Mouse (Mus musculus): ENCODE data around the gene Mfsd12. TPM values are rescaled to one million over a fixed set of nuclear protein-coding genes. Genes with fewer than 3 reads are reported as not detected.

Mfsd12 gene
- total RNA-seq, 2 experiments from 2014 or later: 12.5 to 13.7 TPM

GRCm38 (mm10) chr10:81350351-81351063 is 6.8 kb upstream of the Mfsd12 start, which contains the start of gene Hmg20b:
Gene Hmg20b (minus strand): TSS chr10:81350480.
- intact Hi-C loops (cut with DNase I): no loop called here

GRCm38 (mm10) chr10:81351678-81352291 is 5.5 kb upstream of the Mfsd12 start:
- DNase-seq (ENCODE audit: low spot score): no peak
- intact Hi-C loops (cut with DNase I): no loop called here

More at GRCm38 (mm10) chr10:81350351-81351063, 6.8 kb upstream of the Mfsd12 start, which contains the start of gene Hmg20b:
- DNase-seq (ENCODE audit: low spot score): peak; percentile 99

DNA sequence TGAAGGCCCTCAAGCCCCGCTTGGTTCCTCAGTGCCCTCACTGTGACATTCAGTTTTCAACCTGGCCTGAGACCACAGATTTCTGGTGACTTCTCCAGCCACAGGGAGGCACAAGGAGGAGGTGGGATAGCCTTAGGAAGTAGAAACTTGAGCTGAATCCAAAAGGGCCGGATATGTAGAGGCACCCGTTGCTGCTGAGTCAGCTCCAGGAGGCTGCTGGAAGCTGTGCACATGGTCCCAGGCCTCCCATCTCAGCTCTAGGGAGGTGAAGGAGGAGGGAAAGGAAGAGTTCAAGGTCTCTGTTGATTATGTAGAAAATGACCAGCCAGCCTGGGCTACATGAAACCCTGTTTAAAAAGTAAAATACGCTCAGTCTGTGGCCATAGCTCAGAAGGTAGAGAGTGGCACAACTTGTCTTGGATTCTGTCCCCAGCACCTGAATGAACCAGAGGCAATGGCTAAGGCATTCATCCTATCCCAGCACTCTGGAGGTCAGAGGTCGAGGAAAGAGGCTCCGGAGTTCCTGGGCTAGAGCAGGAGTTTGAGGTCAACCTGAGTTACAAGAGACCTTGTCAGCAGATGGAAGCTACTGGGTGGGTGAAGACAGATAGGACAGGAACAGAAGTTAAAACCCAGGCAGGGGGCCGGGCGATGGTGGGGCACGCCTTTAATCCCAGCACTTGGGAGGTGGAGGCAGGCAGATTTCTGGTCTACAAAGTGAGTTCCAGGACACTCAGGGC is 2.4 kb upstream of the Mfsd12 start:
- DNase-seq (ENCODE audit: low spot score): no peak
- intact Hi-C loops (cut with DNase I): no loop called here

- no peak for DNase-seq (ENCODE audit: low spot score)
- intact Hi-C loops (cut with DNase I): no loop called here
These were observed 1.8 kb upstream of the Mfsd12 start for GRCm38 (mm10) chr10:81355533-81355932.

GRCm38 (mm10) chr10:81356352-81356990 is 820 bp upstream of the Mfsd12 start:
- no peak for DNase-seq (ENCODE audit: low spot score)

DNA sequence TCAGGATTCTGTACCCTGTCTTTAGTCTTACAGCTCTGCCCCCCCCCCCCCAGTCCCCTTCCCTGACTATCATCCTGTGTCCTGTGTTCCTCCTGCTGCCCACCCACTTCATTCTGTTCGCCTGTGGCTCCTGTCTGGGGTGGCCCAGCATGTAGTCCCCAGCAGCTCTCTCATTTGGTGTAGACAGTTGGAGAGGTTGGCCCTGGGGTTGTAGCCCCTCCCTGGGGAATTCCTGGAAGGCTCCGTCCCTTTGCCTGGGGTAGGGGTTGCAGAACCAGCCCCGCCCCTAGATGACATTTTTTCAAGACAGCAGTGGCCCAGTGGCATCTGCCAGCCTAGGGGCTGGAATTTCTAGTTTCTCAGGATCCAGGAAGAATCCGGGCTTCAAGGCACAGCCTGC is 918 bp downstream of the Mfsd12 start:
- intact Hi-C loops (cut with DNase I): no loop called here

More at GRCm38 (mm10) chr10:81356352-81356990, 820 bp upstream of the Mfsd12 start:
- intact Hi-C loops (cut with DNase I): no loop called here

GRCm38 (mm10) chr10:81358841-81359240 is 1.6 kb downstream of the Mfsd12 start:
- DNase-seq (ENCODE audit: low spot score): no peak
- intact Hi-C loops (cut with DNase I): no loop called here

More for the DNA sequence above, 918 bp downstream of the Mfsd12 start:
- DNase-seq (ENCODE audit: low spot score): no peak

DNA sequence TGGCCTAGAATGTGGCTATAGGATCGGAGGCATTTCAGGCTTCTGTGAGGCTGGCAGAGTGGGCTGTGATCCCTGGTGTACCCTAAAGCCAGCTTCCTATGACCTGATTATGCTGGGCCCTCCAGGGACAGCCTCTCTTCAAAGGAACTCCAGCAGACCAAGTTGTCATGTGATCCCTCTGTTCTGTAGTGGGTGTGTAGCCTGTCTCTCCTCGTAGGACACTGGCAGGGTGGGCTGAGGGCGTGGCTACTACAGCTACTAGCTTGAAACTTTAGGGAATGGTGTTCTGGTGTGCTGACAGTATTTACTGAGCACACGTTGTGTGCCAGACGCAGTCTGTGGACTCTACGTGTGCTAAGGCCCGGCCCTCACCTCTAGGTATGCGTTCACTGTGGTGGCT is 3.4 kb downstream of the Mfsd12 start:
- intact Hi-C loops (cut with DNase I): no loop called here
- no peak for DNase-seq (ENCODE audit: low spot score)

GRCm38 (mm10) chr10:81362336-81362949 is 5.2 kb downstream of the Mfsd12 start:
- intact Hi-C loops (cut with DNase I): no loop called here
- DNase-seq (ENCODE audit: low spot score): no peak

DNA sequence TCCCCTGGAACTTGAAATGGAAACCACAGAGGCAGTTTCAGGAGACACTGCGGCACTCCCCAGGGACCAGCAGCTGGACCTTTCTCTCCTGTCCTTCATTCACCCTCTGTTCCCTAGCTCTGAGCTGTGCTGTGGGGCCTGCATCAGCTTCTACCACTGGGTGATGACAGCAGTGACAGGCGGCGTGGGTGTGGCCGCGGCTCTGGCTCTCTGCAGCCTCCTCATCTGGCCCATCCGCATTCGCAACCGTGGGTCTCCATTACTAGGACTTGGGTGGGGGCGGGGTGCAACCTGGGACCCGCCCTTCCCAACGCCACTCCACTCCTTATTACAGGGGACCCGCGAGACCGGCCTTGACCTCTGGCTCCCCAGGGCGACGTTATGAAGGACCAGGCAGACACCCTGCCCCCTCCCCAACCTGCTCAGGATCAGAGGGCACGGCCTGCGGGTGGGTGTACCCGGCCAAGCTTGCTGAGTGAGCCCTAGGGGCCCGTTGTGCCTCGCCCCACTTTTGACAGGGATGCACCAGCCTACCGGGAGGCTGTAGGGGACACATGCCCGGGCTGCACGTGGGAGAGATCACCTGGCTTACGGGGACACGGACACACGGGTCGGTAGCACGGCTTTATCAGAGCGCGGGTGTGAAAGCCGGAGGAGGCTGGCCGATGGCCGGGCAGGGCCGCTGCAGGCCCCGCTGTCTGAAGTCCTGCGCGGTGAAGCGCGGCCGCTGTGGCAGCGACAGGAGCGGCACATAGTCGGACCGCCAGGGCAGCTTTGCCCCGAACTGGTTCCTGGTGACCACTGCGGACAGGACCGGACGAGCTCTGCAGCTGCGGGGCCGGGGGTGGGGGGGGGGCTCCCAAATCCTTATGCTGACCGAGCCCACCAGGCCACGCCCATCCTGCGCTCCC is 6.4 kb downstream of the Mfsd12 start:
- DNase-seq (ENCODE audit: low spot score): no peak
- intact Hi-C loops (cut with DNase I): no loop called here

DNA sequence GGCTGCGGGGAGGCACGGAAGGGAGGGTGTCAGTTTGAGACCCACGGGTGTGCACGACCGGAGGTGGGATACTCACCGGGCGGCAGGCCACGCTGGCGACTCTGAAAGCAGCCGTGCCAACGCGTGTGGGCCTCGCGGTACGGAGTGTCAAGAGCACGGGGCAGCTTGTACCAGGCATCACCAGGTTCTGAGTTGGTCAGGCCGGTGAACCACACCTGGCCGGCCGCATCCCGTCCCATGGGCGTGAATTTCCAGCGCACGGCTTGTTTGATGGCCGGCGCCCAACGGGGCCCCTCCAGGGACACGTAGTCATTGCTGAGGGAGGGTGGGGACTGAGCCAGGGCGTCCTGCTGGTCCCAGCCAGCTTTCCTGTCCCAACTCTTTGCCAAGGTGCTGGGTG is 7.4 kb downstream of the Mfsd12 start:
- intact Hi-C loops (cut with DNase I): no loop called here
- DNase-seq (ENCODE audit: low spot score): no peak

DNA sequence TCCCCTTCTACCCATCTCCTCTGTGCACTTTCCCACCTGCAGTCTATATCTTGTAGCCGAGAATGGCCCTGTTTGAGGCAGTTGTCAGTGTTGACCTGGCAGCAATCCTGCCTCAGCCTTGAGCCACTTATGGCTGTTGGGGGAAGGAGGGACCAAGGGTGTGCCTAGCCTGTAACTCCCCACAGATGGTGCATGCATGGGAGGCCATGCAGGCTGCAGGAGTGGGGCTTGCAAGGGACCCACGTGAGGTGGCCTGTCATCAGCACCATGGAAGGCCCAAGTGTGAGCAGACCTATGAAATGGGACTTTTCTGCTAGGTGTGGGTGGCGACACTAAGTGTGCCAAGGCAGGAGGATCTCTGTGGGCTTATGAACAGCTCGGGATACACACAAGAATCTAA is 7.8 kb downstream of the Mfsd12 start:
- intact Hi-C loops (cut with DNase I): no loop called here
- no peak for DNase-seq (ENCODE audit: low spot score)

- no peak for DNase-seq (ENCODE audit: low spot score)
- intact Hi-C loops (cut with DNase I): no loop called here
These were observed 8.6 kb downstream of the Mfsd12 start, which contains the start of gene 4930404N11Rik for GRCm38 (mm10) chr10:81365672-81366476. Gene 4930404N11Rik (minus strand): TSS chr10:81365816.

DNA sequence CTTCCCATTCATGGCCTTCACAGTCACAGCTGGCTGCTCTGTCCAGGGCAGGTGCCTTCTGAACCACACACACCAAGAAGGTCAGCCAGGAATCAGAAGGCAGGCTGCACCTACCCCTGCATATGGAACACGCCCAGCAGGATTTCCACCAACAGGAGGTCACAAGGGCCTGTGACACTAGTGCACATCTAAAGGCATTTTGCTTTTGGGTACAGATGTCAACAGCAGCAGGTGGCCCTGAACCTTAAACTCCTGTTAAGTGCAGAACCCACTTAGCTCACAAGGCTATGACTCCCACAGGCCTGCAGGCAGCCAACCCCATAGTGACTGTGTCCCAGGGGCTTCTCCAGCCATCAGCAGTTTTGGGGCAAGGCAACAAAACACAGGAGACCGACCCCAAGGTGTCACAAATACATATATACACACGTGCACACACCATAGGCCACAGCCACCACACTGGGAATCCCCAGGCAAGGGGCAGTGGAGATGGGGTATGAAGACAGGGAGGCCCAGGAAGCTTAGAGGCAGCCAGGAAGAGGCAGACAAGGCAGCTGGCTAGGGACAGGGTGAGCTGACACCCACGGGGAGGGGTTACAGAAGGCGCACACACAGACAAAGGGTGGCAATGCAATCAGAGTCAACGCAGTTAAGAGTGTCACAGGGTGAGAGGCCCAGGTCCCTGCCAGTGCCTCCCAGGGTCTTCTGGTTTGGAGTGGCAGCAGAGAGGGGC is 9.4 kb downstream of the Mfsd12 start:
- no peak for DNase-seq (ENCODE audit: low spot score)
- intact Hi-C loops (cut with DNase I): no loop called here

DNA sequence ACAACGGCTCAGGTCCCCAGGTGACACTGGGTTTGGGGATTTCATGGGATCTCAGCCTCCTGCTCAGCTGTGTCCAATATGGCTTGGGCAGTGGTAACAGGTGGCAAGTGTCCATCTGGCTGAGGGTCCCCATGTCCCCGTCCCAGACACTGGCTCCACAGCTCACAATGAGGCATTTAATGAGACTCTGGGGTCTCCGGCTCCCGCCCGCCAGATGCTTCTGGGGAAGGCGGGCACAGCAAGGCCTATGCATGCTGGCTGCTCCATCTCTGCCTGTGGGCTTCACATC is 9.9 kb downstream of the Mfsd12 start:
- DNase-seq (ENCODE audit: low spot score): no peak
- intact Hi-C loops (cut with DNase I): no loop called here

DNA sequence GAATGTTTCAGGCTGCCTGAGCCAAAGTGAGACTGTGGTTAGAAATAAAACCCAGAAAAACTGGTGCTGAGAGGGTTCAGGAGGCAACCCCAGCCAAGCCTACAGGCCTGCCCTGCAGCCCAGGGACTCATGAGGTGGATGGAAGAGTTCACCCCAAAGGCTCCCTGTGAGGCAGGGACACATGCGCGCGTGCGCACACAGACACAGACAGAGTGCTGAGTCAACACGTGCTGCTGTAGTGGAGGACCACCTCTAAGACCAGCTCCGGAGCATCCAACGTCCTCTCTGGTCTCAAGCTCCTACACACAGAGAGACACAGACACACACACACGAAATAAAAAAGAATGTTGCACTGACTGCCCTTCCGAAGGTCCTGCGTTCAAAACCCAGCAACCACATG is 18.0 kb downstream of the Mfsd12 start:
- intact Hi-C loops (cut with DNase I): no loop called here

DNA sequence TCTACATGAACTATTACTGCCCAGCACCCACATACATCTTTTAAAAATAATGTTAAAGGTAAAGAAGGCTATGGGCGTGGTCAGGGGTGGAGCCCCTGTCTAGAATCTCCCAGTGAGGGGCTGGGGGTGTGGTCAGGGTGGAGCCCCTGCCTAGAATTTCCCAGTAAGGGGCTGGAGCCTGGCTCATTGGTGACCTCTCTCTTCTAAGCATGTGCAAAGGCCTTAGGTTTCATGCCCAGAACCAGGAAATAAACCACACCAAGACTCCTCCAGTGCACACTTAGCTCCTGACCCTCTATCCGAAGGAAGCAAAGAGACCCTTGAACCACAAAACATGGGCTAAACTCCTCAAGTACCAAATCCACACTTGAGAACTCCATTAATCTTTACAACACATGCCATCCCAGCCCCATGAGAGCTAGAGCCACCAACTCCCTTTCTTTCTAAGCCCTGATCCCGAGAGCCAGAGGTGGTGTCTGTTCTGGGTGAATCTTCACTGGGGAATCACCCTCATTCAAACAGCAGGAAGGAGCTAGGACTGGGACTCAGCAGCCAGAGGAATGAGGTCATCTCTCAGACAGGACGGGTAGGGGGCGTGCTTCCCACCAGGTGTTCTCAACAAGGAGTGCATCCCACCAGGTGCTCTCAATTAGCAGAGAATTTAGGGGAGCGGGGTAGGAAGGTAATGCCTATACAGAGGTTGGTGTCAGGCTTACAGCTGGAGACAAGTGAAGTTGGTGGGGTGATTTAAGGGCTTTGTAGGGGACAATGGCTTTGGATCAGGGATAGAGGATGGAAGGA is 19.5 kb downstream of the Mfsd12 start:
- no peak for DNase-seq (ENCODE audit: low spot score)
- intact Hi-C loops (cut with DNase I): no loop called here

More for the DNA sequence above, 18.0 kb downstream of the Mfsd12 start:
- no peak for DNase-seq (ENCODE audit: low spot score)
